Mouse (Mus musculus): ENCODE measurements at regions not wholly inside any gene's neighbourhood (a gene's known extent, or its start where the extent isn't known, plus 50 kb on each side); places are given as distances from the start of the nearest gene placed in this dataset.

GRCm38 (mm10) chr12:71506716-71507115, 197.0 kb downstream of the Dact1 start:
- WGBS: 15% methylated on average over 1 of the region's 1 CpGs
- Histone ChIP-seq H3K4me1 (peaks cover 5% of the 10 kb centered on the region; the same call in 1 of the 2 replicates), H3K27me3 (no peaks in the 10 kb centered on the region), H3K36me3 (no peaks in the 10 kb centered on the region), H3K9ac (no peak overlapping the region), H3K27ac (peak overlapping the region; percentile 72), H3K4me2 (replicated peaks) (no peak overlapping the region), H3K4me3 (no peak overlapping the region), H3K9me3 (no peaks in the 10 kb centered on the region)
- no peak for ATAC-seq (ENCODE audit: insufficient number of reproducible peaks, insufficient read depth, low FRiP score, low TSS enrichment)

GRCm38 (mm10) chr12:71512915-71513612, 203.4 kb downstream of the Dact1 start:
- Histone ChIP-seq H3K27me3 (no peaks in the 10 kb centered on the region), H3K4me3 (no peak overlapping the region), H3K4me2 (replicated peaks) (no peak overlapping the region), H3K27ac (no peak overlapping the region), H3K36me3 (no peaks in the 10 kb centered on the region), H3K9ac (no peak overlapping the region), H3K9me3 (no peaks in the 10 kb centered on the region), H3K4me1 (peaks cover 6% of the 10 kb centered on the region; the same call in 1 of the 2 replicates)
- 66% methylated on average over 7 of the region's 7 CpGs for WGBS
- no peak for ATAC-seq (ENCODE audit: insufficient number of reproducible peaks, insufficient read depth, low FRiP score, low TSS enrichment)

GRCm38 (mm10) chr12:71519520-71519919, 209.8 kb downstream of the Dact1 start:
- no peak for ATAC-seq (ENCODE audit: insufficient number of reproducible peaks, insufficient read depth, low FRiP score, low TSS enrichment)
- Histone ChIP-seq H3K36me3 (no peaks in the 10 kb centered on the region), H3K27ac (no peak overlapping the region), H3K4me1 (0 out of 2 replicates have a peak, but pooled peaks cover 4% of the 10 kb centered on the region), H3K9me3 (no peaks in the 10 kb centered on the region), H3K27me3 (no peaks in the 10 kb centered on the region), H3K4me3 (no peak overlapping the region), H3K9ac (no peak overlapping the region), H3K4me2 (replicated peaks) (no peak overlapping the region)
- 54% methylated on average over 1 of the region's 1 CpGs for WGBS

- Histone ChIP-seq H3K9me3 (no peaks in the 10 kb centered on the region), H3K36me3 (no peaks in the 10 kb centered on the region), H3K4me3 (no peak overlapping the region), H3K27ac (no peak overlapping the region), H3K4me1 (peaks cover 20% of the 10 kb centered on the region), H3K9ac (no peak overlapping the region), H3K27me3 (no peaks in the 10 kb centered on the region), H3K4me2 (replicated peaks) (no peak overlapping the region)
- no peak for ATAC-seq (ENCODE audit: insufficient number of reproducible peaks, insufficient read depth, low FRiP score, low TSS enrichment)
- WGBS: 98% methylated on average over 3 of the region's 3 CpGs
These were observed 212.3 kb downstream of the Dact1 start for GRCm38 (mm10) chr12:71521936-71522335.

- Histone ChIP-seq H3K9ac (no peak overlapping the region), H3K27ac (0 out of 2 replicates have a peak overlapping the region, but pooled peaks have one; percentile 17), H3K9me3 (no peaks in the 10 kb centered on the region), H3K4me2 (replicated peaks) (no peak overlapping the region), H3K4me1 (peaks cover 20% of the 10 kb centered on the region), H3K36me3 (no peaks in the 10 kb centered on the region), H3K4me3 (no peak overlapping the region), H3K27me3 (no peaks in the 10 kb centered on the region)
- no peak for ATAC-seq (ENCODE audit: insufficient number of reproducible peaks, insufficient read depth, low FRiP score, low TSS enrichment)
- 66% methylated on average over 5 of the region's 5 CpGs for WGBS
These were observed 212.8 kb downstream of the Dact1 start for GRCm38 (mm10) chr12:71522451-71522850.

- H3K27me3 ChIP-seq: no peaks in the 10 kb centered on the region
- H3K36me3 ChIP-seq: no peaks in the 10 kb centered on the region
- no peak for ATAC-seq (ENCODE audit: insufficient number of reproducible peaks, insufficient read depth, low FRiP score, low TSS enrichment)
- H3K4me2 ChIP-seq (replicated peaks): no peak overlapping the region
- no peaks in the 10 kb centered on the region for H3K9me3 ChIP-seq
- H3K9ac ChIP-seq: no peak overlapping the region
- H3K4me3 ChIP-seq: no peak overlapping the region
- no peak overlapping the region for H3K27ac ChIP-seq
- H3K4me1 ChIP-seq: peaks cover 20% of the 10 kb centered on the region
- WGBS: 49% methylated on average over 6 of the region's 6 CpGs
These were observed 214.5 kb downstream of the Dact1 start for GRCm38 (mm10) chr12:71524156-71524555.

- H3K9ac ChIP-seq: no peak overlapping the region
- no peaks in the 10 kb centered on the region for H3K27me3 ChIP-seq
- peaks cover 20% of the 10 kb centered on the region for H3K4me1 ChIP-seq
- no peaks in the 10 kb centered on the region for H3K36me3 ChIP-seq
- no peak overlapping the region for H3K27ac ChIP-seq
- H3K4me2 ChIP-seq (replicated peaks): no peak overlapping the region
- H3K4me3 ChIP-seq: no peak overlapping the region
- H3K9me3 ChIP-seq: no peaks in the 10 kb centered on the region
- 26% methylated on average over 10 of the region's 10 CpGs for WGBS
- ATAC-seq (ENCODE audit: insufficient number of reproducible peaks, insufficient read depth, low FRiP score, low TSS enrichment): no peak
These were observed 215.7 kb downstream of the Dact1 start for GRCm38 (mm10) chr12:71525255-71525927.

GRCm38 (mm10) chr12:71526623-71527022, 216.9 kb downstream of the Dact1 start:
- H3K4me2 ChIP-seq (replicated peaks): no peak overlapping the region
- H3K27ac ChIP-seq: no peak overlapping the region
- ATAC-seq (ENCODE audit: insufficient number of reproducible peaks, insufficient read depth, low FRiP score, low TSS enrichment): no peak
- 48% methylated on average over 7 of the region's 7 CpGs for WGBS
- H3K4me3 ChIP-seq: no peak overlapping the region
- no peaks in the 10 kb centered on the region for H3K36me3 ChIP-seq
- peaks cover 20% of the 10 kb centered on the region for H3K4me1 ChIP-seq
- no peak overlapping the region for H3K9ac ChIP-seq
- no peaks in the 10 kb centered on the region for H3K27me3 ChIP-seq
- H3K9me3 ChIP-seq: no peaks in the 10 kb centered on the region

- no peak for ATAC-seq (ENCODE audit: insufficient number of reproducible peaks, insufficient read depth, low FRiP score, low TSS enrichment)
- Histone ChIP-seq H3K27me3 (no peaks in the 10 kb centered on the region), H3K36me3 (no peaks in the 10 kb centered on the region), H3K9ac (no peak overlapping the region), H3K4me2 (replicated peaks) (no peak overlapping the region), H3K9me3 (no peaks in the 10 kb centered on the region), H3K4me1 (no peaks in the 10 kb centered on the region), H3K27ac (no peak overlapping the region), H3K4me3 (no peak overlapping the region)
- 70% methylated on average over 3 of the region's 3 CpGs for WGBS
These were observed 222.5 kb downstream of the Dact1 start for GRCm38 (mm10) chr12:71532161-71532560.

- Histone ChIP-seq H3K9me3 (no peaks in the 10 kb centered on the region), H3K27me3 (no peaks in the 10 kb centered on the region), H3K27ac (no peak overlapping the region), H3K4me2 (replicated peaks) (no peak overlapping the region), H3K4me3 (no peak overlapping the region), H3K4me1 (no peaks in the 10 kb centered on the region), H3K36me3 (no peaks in the 10 kb centered on the region), H3K9ac (no peak overlapping the region)
- WGBS: 70% methylated on average over 22 of the region's 22 CpGs
- no peak for ATAC-seq (ENCODE audit: insufficient number of reproducible peaks, insufficient read depth, low FRiP score, low TSS enrichment)
These were observed 223.2 kb downstream of the Dact1 start for GRCm38 (mm10) chr12:71532708-71533450.

- WGBS: 92% methylated on average over 9 of the region's 9 CpGs
- no peak overlapping the region for H3K9ac ChIP-seq
These were observed 224.0 kb downstream of the Dact1 start for GRCm38 (mm10) chr12:71533701-71534100.

GRCm38 (mm10) chr12:71534199-71534598, 224.5 kb downstream of the Dact1 start:
- no peaks in the 10 kb centered on the region for H3K36me3 ChIP-seq
- no peak overlapping the region for H3K27ac ChIP-seq
- H3K9ac ChIP-seq: no peak overlapping the region
- 78% methylated on average over 4 of the region's 4 CpGs for WGBS
- no peak for ATAC-seq (ENCODE audit: insufficient number of reproducible peaks, insufficient read depth, low FRiP score, low TSS enrichment)
- H3K9me3 ChIP-seq: no peaks in the 10 kb centered on the region
- H3K4me2 ChIP-seq (replicated peaks): no peak overlapping the region
- H3K27me3 ChIP-seq: no peaks in the 10 kb centered on the region
- no peak overlapping the region for H3K4me3 ChIP-seq
- no peaks in the 10 kb centered on the region for H3K4me1 ChIP-seq

More at GRCm38 (mm10) chr12:71533701-71534100, 224.0 kb downstream of the Dact1 start:
- H3K4me2 ChIP-seq (replicated peaks): no peak overlapping the region
- H3K4me3 ChIP-seq: no peak overlapping the region
- H3K27me3 ChIP-seq: no peaks in the 10 kb centered on the region
- no peak for ATAC-seq (ENCODE audit: insufficient number of reproducible peaks, insufficient read depth, low FRiP score, low TSS enrichment)
- H3K4me1 ChIP-seq: no peaks in the 10 kb centered on the region
- H3K36me3 ChIP-seq: no peaks in the 10 kb centered on the region
- H3K9me3 ChIP-seq: no peaks in the 10 kb centered on the region
- H3K27ac ChIP-seq: 0 out of 2 replicates have a peak overlapping the region, but pooled peaks have one; percentile 17
